Mouse (Mus musculus) CD4-positive naive resting alpha-beta T cell, adult 57 days (primary cell): ENCODE results near the gene Elovl7. TPM values are rescaled to one million over a fixed set of nuclear protein-coding genes. Genes with fewer than 3 reads are reported as not detected.

Source experiments
- total RNA-seq: library from RNA; stranded (reverse); gene quantifications from one replicate; pipeline ENCODE4 v1.2.4, GENCODE M21; 2023

Gene Elovl7
- total RNA-seq: 2.2 TPM

GRCm38 (mm10) chr13:108214081-108214484 is at the start of gene Elovl7:
Elovl7 (plus strand) TSS chr13:108214404.

DNA sequence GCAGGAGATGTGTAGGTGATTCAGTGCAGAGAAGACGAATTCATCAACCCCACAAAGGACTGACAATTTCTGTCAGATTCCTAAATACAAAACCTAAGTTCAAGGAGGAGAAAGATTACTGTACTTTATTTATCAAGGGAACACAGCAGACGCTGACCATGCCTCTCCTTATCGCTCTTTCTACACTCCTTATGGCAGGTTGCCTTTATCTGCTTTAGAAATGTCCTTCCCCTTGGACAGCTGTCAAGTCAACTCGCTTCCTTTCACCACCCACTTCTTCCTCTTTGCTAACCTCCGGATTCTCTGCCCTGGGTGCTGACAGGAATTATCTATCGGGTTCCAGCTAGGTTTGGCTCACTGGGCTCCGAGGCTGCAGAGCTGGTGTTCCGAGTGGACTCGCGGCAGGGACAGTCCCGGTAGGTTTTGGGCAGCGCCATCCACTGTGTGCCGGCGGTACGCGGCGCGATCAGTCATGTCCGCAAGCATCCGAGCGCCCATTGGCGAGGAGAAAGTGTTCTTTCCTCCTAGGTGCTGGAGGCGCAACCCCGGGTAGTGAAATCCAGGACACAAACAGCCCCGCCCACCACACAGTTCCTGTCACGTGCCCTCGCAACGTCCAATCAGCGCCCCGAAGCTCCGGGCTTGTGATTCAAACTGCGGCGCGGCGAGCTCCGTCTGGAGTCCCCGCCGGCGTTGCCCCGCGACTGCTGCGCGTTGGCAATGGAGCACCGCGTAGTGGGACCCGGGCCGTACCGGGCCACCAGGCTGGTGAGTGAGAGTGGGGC is 101.7 kb downstream of the Elovl7 start, which contains the start of gene Depdc1b:
Depdc1b (plus strand) TSS at position 631 of the 785 bp plus-strand sequence.

Other genes starting within 250 kb of the Elovl7 start
- gene Smim15, start 170.0 kb upstream of the Elovl7 start, total RNA-seq: 39.4 TPM
- gene Ndufaf2, start 55.8 kb upstream of the Elovl7 start, total RNA-seq: 5.6 TPM
- 17.2 TPM for gene Ercc8, start 55.7 kb upstream of the Elovl7 start, total RNA-seq
- 0.83 TPM for gene Depdc1b, start 101.9 kb downstream of the Elovl7 start, total RNA-seq
- 162 TPM for gene Pde4d, start 235.5 kb downstream of the Elovl7 start, total RNA-seq